Comparison of ENCODE assay signal across 8 mouse cellular contexts in genomic region chr3:145117637-145118036, GRCm38 (mm10). TPM values are rescaled to one million over a fixed set of nuclear protein-coding genes. Genes with fewer than 3 reads are reported as not detected.
A peak's percentile ranks its signal among the peaks of the same experiment; 100 is the strongest.
DNase-seq lines count a peak whose midpoint lies in the region; ATAC-seq and TF ChIP-seq lines count a peak whose summit lies in the region.

No protein-coding gene starts in this region.

- H3K27ac ChIP-seq in neural tube, embryonic 11.5 days (ENCODE audit: low read depth, low read length): no peak overlapping the region
- H3K27ac ChIP-seq in limb, embryonic 14.5 days (replicated peaks; ENCODE audit: low read depth, low read length): peak overlapping the region; percentile 86
- H3K27ac ChIP-seq in stomach, embryonic 16.5 days (ENCODE audit: low read length): peak overlapping the region; percentile 98

- no peaks in the 10 kb centered on the region for H3K36me3 ChIP-seq in neural tube, embryonic 11.5 days (ENCODE audit: control insufficient read depth, insufficient read depth, low read length)
- H3K36me3 ChIP-seq in limb, embryonic 14.5 days (ENCODE audit: control insufficient read depth, insufficient read depth, low read length): no peaks in the 10 kb centered on the region
- H3K36me3 ChIP-seq in stomach, embryonic 16.5 days (ENCODE audit: control insufficient read depth, insufficient read depth, low read length): no peaks in the 10 kb centered on the region

- WGBS in neural tube, embryonic 11.5 days: 88% methylated on average over 10 of the region's 10 CpGs
- 85% methylated on average over 10 of the region's 10 CpGs for WGBS in limb, embryonic 14.5 days
- whole genome bisulfite sequencing in stomach, embryonic 16.5 days: 79% methylated on average over 10 of the region's 10 CpGs

- DNase-seq in cerebellum, adult 8-10 months: peak; percentile 3
- no peak for DNase-seq in cerebellum, postnatal 25 days
- DNase-seq in neural tube, embryonic 11.5 days (ENCODE audit: low spot score): no peak
- no peak for DNase-seq in neural tube, embryonic 10.5 days (ENCODE audit: extremely low spot score, low spot score)
- no peak for DNase-seq in limb, embryonic 14.5 days (ENCODE audit: low spot score)
- no peak for DNase-seq in yolk sac, embryonic 10.5 days (ENCODE audit: low spot score)
- DNase-seq in urinary bladder, postnatal 25 days (ENCODE audit: low spot score): no peak

- H3K4me1 ChIP-seq in neural tube, embryonic 11.5 days (ENCODE audit: control insufficient read depth, insufficient read depth, low read length): no peaks in the 10 kb centered on the region
- H3K4me1 ChIP-seq in limb, embryonic 14.5 days (ENCODE audit: control insufficient read depth, insufficient read depth, low read length): 0 out of 2 replicates have a peak, but pooled peaks cover 9% of the 10 kb centered on the region
- peaks cover 14% of the 10 kb centered on the region for H3K4me1 ChIP-seq in stomach, embryonic 16.5 days (ENCODE audit: control insufficient read depth, insufficient read depth, low read length)

- no peak for TF ChIP-seq POLR2A in limb, embryonic 14.5 days (IDR thresholded peaks at IDR 0.05; ENCODE audit: borderline replicate concordance, extremely low read depth, insufficient read depth, insufficient read length)

- no peaks in the 10 kb centered on the region for H3K27me3 ChIP-seq in neural tube, embryonic 11.5 days (ENCODE audit: control insufficient read depth, insufficient read depth, low read length)
- H3K27me3 ChIP-seq in limb, embryonic 14.5 days (ENCODE audit: control insufficient read depth, insufficient read depth, low read length): no peaks in the 10 kb centered on the region
- no peaks in the 10 kb centered on the region for H3K27me3 ChIP-seq in stomach, embryonic 16.5 days (ENCODE audit: control insufficient read depth, insufficient read depth, low read length)

- no peaks in the 10 kb centered on the region for H3K9me3 ChIP-seq in neural tube, embryonic 11.5 days (ENCODE audit: control insufficient read depth, low read length)
- no peaks in the 10 kb centered on the region for H3K9me3 ChIP-seq in limb, embryonic 14.5 days (ENCODE audit: control insufficient read depth, low read length)
- H3K9me3 ChIP-seq in stomach, embryonic 16.5 days (replicated peaks; ENCODE audit: control insufficient read depth, low read length): no peaks in the 10 kb centered on the region

- peak overlapping the region; percentile 64 for H3K4me3 ChIP-seq in neural tube, embryonic 11.5 days (ENCODE audit: low read depth, low read length)
- H3K4me3 ChIP-seq in limb, embryonic 14.5 days (replicated peaks; ENCODE audit: low read length): peak overlapping the region; percentile 51
- peak overlapping the region; percentile 82 for H3K4me3 ChIP-seq in stomach, embryonic 16.5 days (replicated peaks; ENCODE audit: low read length)

- peak overlapping the region; percentile 90 for H3K9ac ChIP-seq in neural tube, embryonic 11.5 days (ENCODE audit: low read length)
- peak overlapping the region; percentile 72 for H3K9ac ChIP-seq in limb, embryonic 14.5 days (ENCODE audit: low read depth, low read length, severe bottlenecking)
- peak overlapping the region; percentile 67 for H3K9ac ChIP-seq in stomach, embryonic 16.5 days (ENCODE audit: low read length)

- no peak for ATAC-seq in neural tube, embryonic 11.5 days (ENCODE audit: insufficient read depth, low FRiP score, low TSS enrichment)
- ATAC-seq in limb, embryonic 14.5 days (ENCODE audit: low FRiP score, low read depth): no peak
- ATAC-seq in stomach, embryonic 16.5 days (ENCODE audit: insufficient read depth, low FRiP score): no peak

- H3K4me2 ChIP-seq in neural tube, embryonic 11.5 days (ENCODE audit: low read depth): peak overlapping the region; percentile 50
- H3K4me2 ChIP-seq in limb, embryonic 14.5 days (replicated peaks; ENCODE audit: low read depth, low read length, severe bottlenecking): peak overlapping the region; percentile 61
- peak overlapping the region; percentile 63 for H3K4me2 ChIP-seq in stomach, embryonic 16.5 days (ENCODE audit: low read depth, low read length)

RNA-seq across cellular contexts. Expression of gene Odf2l, which starts 0.8 kb away (rescaled TPM):
- polyA plus RNA-seq in neural tube, embryonic 11.5 days (2014; fragmentation: Nextera tagmentation; extraction: Ambion mirVana): 22.1 and 23.7 TPM in 2 replicates
- polyA plus RNA-seq in limb, embryonic 14.5 days (2012; rRNA removed): 17.9 and 23.5 TPM in 2 replicates
- polyA plus RNA-seq in limb, embryonic 14.5 days (2014; fragmentation: Nextera tagmentation; extraction: Ambion mirVana): 16.1 and 16.4 TPM in 2 replicates
- polyA plus RNA-seq in stomach, embryonic 16.5 days (2015; fragmentation: Nextera tagmentation; extraction: Ambion mirVana): 14.6 and 16.7 TPM in 2 replicates

RNA-seq across cellular contexts. Expression of gene Clca2, which starts 18.4 kb away (rescaled TPM):
- polyA plus RNA-seq in neural tube, embryonic 11.5 days (2014; fragmentation: Nextera tagmentation; extraction: Ambion mirVana): 0.18 and 0.24 TPM in 2 replicates
- polyA plus RNA-seq in limb, embryonic 14.5 days (2012; rRNA removed): 0.65 and 1.8 TPM in 2 replicates
- 0.37 and 0.87 TPM in 2 replicates for polyA plus RNA-seq in limb, embryonic 14.5 days (2014; fragmentation: Nextera tagmentation; extraction: Ambion mirVana)
- 2.2 and 2.3 TPM in 2 replicates for polyA plus RNA-seq in stomach, embryonic 16.5 days (2015; fragmentation: Nextera tagmentation; extraction: Ambion mirVana)
